Comparison of ENCODE assay signal across 8 mouse cellular contexts in genomic region chr13:107889588-107889984, GRCm38 (mm10).
A peak's percentile ranks its signal among the peaks of the same experiment; 100 is the strongest.
DNase-seq lines count a peak whose midpoint lies in the region; ATAC-seq and TF ChIP-seq lines count a peak whose summit lies in the region.

No protein-coding gene starts in this region.

- no peaks in the 10 kb centered on the region for H3K9me3 ChIP-seq in kidney, postnatal 0 days (replicated peaks; ENCODE audit: low read length)
- no peaks in the 10 kb centered on the region for H3K9me3 ChIP-seq in ES-Bruce4 (replicated peaks; ENCODE audit: control insufficient read depth, insufficient read depth, low read length, poor library complexity, severe bottlenecking)
- no peaks in the 10 kb centered on the region for H3K9me3 ChIP-seq in embryonic facial prominence, embryonic 12.5 days
- no peaks in the 10 kb centered on the region for H3K9me3 ChIP-seq in limb, embryonic 11.5 days (ENCODE audit: control insufficient read depth, low read length)
- no peaks in the 10 kb centered on the region for H3K9me3 ChIP-seq in stomach, embryonic 14.5 days (ENCODE audit: control insufficient read depth, low read depth, low read length)

- H3K36me3 ChIP-seq in kidney, postnatal 0 days (ENCODE audit: insufficient read depth, low read length): 0 out of 2 replicates have a peak, but pooled peaks cover 4% of the 10 kb centered on the region
- no peaks in the 10 kb centered on the region for H3K36me3 ChIP-seq in ES-Bruce4 (ENCODE audit: control insufficient read depth, insufficient read depth, low read length, poor library complexity, severe bottlenecking)
- H3K36me3 ChIP-seq in embryonic facial prominence, embryonic 12.5 days: no peaks in the 10 kb centered on the region
- H3K36me3 ChIP-seq in limb, embryonic 11.5 days (ENCODE audit: control insufficient read depth, insufficient read depth, low read length): no peaks in the 10 kb centered on the region
- no peaks in the 10 kb centered on the region for H3K36me3 ChIP-seq in stomach, embryonic 14.5 days (ENCODE audit: control insufficient read depth, insufficient read depth, low read length)

- peak overlapping the region; percentile 82 for H3K4me2 ChIP-seq in kidney, postnatal 0 days (ENCODE audit: low read length)
- peak overlapping the region; percentile 56 for H3K4me2 ChIP-seq in embryonic facial prominence, embryonic 12.5 days (replicated peaks)
- peak overlapping the region; percentile 75 for H3K4me2 ChIP-seq in limb, embryonic 11.5 days (ENCODE audit: low read depth, severe bottlenecking)
- peak overlapping the region; percentile 57 for H3K4me2 ChIP-seq in stomach, embryonic 14.5 days (replicated peaks; ENCODE audit: low read depth, low read length)

- peak overlapping the region; percentile 91 for H3K27ac ChIP-seq in kidney, postnatal 0 days
- H3K27ac ChIP-seq in ES-Bruce4 (ENCODE audit: insufficient read depth, low read length): no peak overlapping the region
- H3K27ac ChIP-seq in embryonic facial prominence, embryonic 12.5 days: peak overlapping the region; percentile 83
- peak overlapping the region; percentile 80 for H3K27ac ChIP-seq in limb, embryonic 11.5 days (replicated peaks; ENCODE audit: low read depth, low read length)
- H3K27ac ChIP-seq in stomach, embryonic 14.5 days (ENCODE audit: low read length): peak overlapping the region; percentile 85; the same call in 1 of the 2 replicates

- TF ChIP-seq POLR2A in ES-Bruce4 (IDR thresholded peaks at IDR 0.05; ENCODE audit: insufficient read depth, low read length): no peak

- no peak for TF ChIP-seq CTCF in kidney, postnatal 0 days (IDR thresholded peaks at IDR 0.05; ENCODE audit: low read depth)
- TF ChIP-seq CTCF in ES-Bruce4 (IDR thresholded peaks at IDR 0.05; ENCODE audit: low read depth, low read length): no peak

- under 1% methylated on average over 41 of the region's 66 CpGs for WGBS in kidney, postnatal 0 days
- under 1% methylated on average over 42 of the region's 66 CpGs for WGBS in embryonic facial prominence, embryonic 12.5 days
- WGBS in limb, embryonic 11.5 days: 0% methylated on average over 29 of the region's 66 CpGs
- WGBS in stomach, embryonic 14.5 days: under 1% methylated on average over 46 of the region's 66 CpGs

- no peak for TF ChIP-seq EP300 in ES-Bruce4 (IDR thresholded peaks at IDR 0.05; ENCODE audit: insufficient read depth, low read depth, low read length)

- peak overlapping the region; percentile 93 for H3K9ac ChIP-seq in kidney, postnatal 0 days (ENCODE audit: low read depth, low read length)
- H3K9ac ChIP-seq in ES-Bruce4 (ENCODE audit: low read depth, poor library complexity, severe bottlenecking): peak overlapping the region; percentile 76
- H3K9ac ChIP-seq in embryonic facial prominence, embryonic 12.5 days: peak overlapping the region; percentile 90
- H3K9ac ChIP-seq in limb, embryonic 11.5 days (ENCODE audit: low read length): peak overlapping the region; percentile 90
- peak overlapping the region; percentile 90 for H3K9ac ChIP-seq in stomach, embryonic 14.5 days (replicated peaks; ENCODE audit: low read depth, low read length)

- peak overlapping the region; percentile 99 for H3K4me3 ChIP-seq in kidney, postnatal 0 days (replicated peaks; ENCODE audit: low read depth, low read length)
- peak overlapping the region; percentile 90 for H3K4me3 ChIP-seq in ES-Bruce4 (ENCODE audit: low read depth, low read length)
- H3K4me3 ChIP-seq in embryonic facial prominence, embryonic 12.5 days: peak overlapping the region; percentile 83
- H3K4me3 ChIP-seq in limb, embryonic 11.5 days (ENCODE audit: low read depth, low read length): peak overlapping the region; percentile 87
- peak overlapping the region; percentile 92 for H3K4me3 ChIP-seq in stomach, embryonic 14.5 days (ENCODE audit: low read depth, low read length)

- DNase-seq in kidney, postnatal 0 days (ENCODE audit: low spot score): peak; percentile 46
- DNase-seq in kidney, adult 11 months: no peak
- DNase-seq in limb, embryonic 11.5 days (ENCODE audit: low spot score): peak; percentile 67
- no peak for DNase-seq in natural killer cell, adult 2 months (ENCODE audit: low spot score in 2 of 2)
- DNase-seq in kidney, postnatal 4 days: no peak

- ATAC-seq in kidney, postnatal 0 days (replicated peaks; ENCODE audit: low FRiP score, low read depth): peak; percentile 0; the same call in 1 of the 2 replicates
- ATAC-seq in embryonic facial prominence, embryonic 12.5 days (ENCODE audit: insufficient number of reproducible peaks, insufficient read depth, low FRiP score, low TSS enrichment): no peak
- no peak for ATAC-seq in limb, embryonic 11.5 days (ENCODE audit: insufficient number of reproducible peaks, low FRiP score, low TSS enrichment, low read depth)
- no peak for ATAC-seq in stomach, embryonic 14.5 days (ENCODE audit: insufficient number of reproducible peaks, insufficient read depth, low FRiP score, low read depth)

- peaks cover 2% of the 10 kb centered on the region; the same call in 1 of the 2 replicates for H3K4me1 ChIP-seq in kidney, postnatal 0 days (replicated peaks; ENCODE audit: insufficient read depth, low read length)
- no peaks in the 10 kb centered on the region for H3K4me1 ChIP-seq in ES-Bruce4 (ENCODE audit: control insufficient read depth, insufficient read depth, low read length)
- peaks cover 17% of the 10 kb centered on the region for H3K4me1 ChIP-seq in embryonic facial prominence, embryonic 12.5 days
- peaks cover 7% of the 10 kb centered on the region for H3K4me1 ChIP-seq in limb, embryonic 11.5 days (ENCODE audit: control insufficient read depth, insufficient read depth, low read length)
- peaks cover 21% of the 10 kb centered on the region for H3K4me1 ChIP-seq in stomach, embryonic 14.5 days (ENCODE audit: control insufficient read depth, insufficient read depth, low read length)

- H3K27me3 ChIP-seq in kidney, postnatal 0 days (ENCODE audit: insufficient read depth, low read length): no peaks in the 10 kb centered on the region
- H3K27me3 ChIP-seq in ES-Bruce4 (ENCODE audit: control insufficient read depth, insufficient read depth, low read length, poor library complexity, severe bottlenecking): peaks cover 24% of the 10 kb centered on the region
- H3K27me3 ChIP-seq in embryonic facial prominence, embryonic 12.5 days: 0 out of 2 replicates have a peak, but pooled peaks cover 6% of the 10 kb centered on the region
- H3K27me3 ChIP-seq in limb, embryonic 11.5 days (ENCODE audit: control insufficient read depth, insufficient read depth, low read length): peaks cover 6% of the 10 kb centered on the region; the same call in 1 of the 2 replicates
- no peaks in the 10 kb centered on the region for H3K27me3 ChIP-seq in stomach, embryonic 14.5 days (ENCODE audit: control insufficient read depth, insufficient read depth, low read length)

Comparison
In these comparisons a context has a peak if more than half of its experiments do, and no peak if none do; other contexts are left out.
1. DNase-seq: peak in kidney, postnatal 0 days (single experiment) and limb, embryonic 11.5 days (single experiment); none in kidney, adult 11 months (single experiment), natural killer cell, adult 2 months (0 of 2) and kidney, postnatal 4 days (0 of 2).
2. Peak in every context shown above with its lines, with median percentiles within 50 percentile points of each other: H3K4me2 ChIP-seq, H3K4me3 ChIP-seq and H3K9ac ChIP-seq.